Mouse (Mus musculus) ES-E14 (cell line): ENCODE results near the gene Strn4.

Experiments
- CHD2 ChIP-seq: IDR thresholded peaks from 2 replicates; pipeline ENCODE4 v1.6.1; 2014; ENCODE audit warnings: mild to moderate bottlenecking, low read depth, low read length, inconsistent platforms
- HCFC1 ChIP-seq: IDR thresholded peaks from 2 replicates; pipeline ENCODE4 v1.6.1; 2012; ENCODE audit warnings: low read length, inconsistent platforms, borderline replicate concordance; ENCODE audit not compliant: insufficient read depth
- MAFK ChIP-seq: IDR thresholded peaks from 2 replicates; pipeline ENCODE4 v1.6.1; 2014; ENCODE audit warnings: mild to moderate bottlenecking, low read depth, low read length, inconsistent platforms; ENCODE audit not compliant: insufficient read depth
- ZNF384 ChIP-seq: IDR thresholded peaks from 2 replicates; pipeline ENCODE4 v1.6.1; 2012; ENCODE audit warnings: low read depth, low read length, inconsistent platforms

DNA sequence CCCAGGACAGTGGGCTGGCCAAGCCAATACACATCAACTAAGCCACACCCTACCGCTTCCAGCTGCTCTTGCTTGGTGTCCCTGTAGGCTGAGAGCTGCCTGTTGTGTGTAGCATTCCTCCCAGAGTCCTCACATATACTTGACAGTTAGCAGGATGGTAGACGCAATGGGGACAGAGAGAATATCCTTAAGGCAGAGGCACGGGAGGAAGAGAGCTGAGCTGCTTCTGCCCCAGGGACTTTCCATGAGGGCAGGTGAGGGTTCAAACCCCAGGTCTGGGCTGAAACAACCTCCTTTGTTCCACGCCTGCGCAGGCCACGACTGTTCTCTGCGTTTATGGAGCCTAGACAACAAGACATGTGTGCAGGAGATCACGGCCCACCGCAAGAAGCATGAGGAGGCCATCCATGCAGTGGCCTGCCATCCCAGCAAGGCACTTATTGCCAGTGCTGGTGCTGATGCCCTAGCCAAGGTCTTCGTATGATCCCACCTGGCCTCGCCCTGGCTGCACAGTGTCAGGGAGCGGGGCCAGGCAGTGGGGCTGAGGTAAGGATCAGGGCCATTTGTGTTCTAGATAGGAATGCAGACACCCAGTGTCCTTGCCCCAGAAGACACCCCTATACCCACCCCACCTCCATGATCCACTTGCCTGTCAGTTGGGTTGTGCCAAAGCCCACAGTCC, 23.9 kb downstream of the Strn4 start:
- no peak for TF ChIP-seq CHD2
- no peak for TF ChIP-seq HCFC1
- no peak for TF ChIP-seq ZNF384
- no peak for TF ChIP-seq MAFK
